In genomic region chr7:144489067-144489774, GRCm38 (mm10) we compare ENCODE assay signal across 13 mouse cellular contexts. TPM values are rescaled to one million over a fixed set of nuclear protein-coding genes. Genes with fewer than 3 reads are reported as not detected.
A peak's percentile ranks its signal among the peaks of the same experiment; 100 is the strongest.
DNase-seq lines count a peak whose midpoint lies in the region; ATAC-seq and TF ChIP-seq lines count a peak whose summit lies in the region.
"Had no signal": no experiment of that assay in that cellular context is flagged by ENCODE, and none has a peak within 500 bp of the region (broad histone marks: within the 10 kb centered on the region; RNA-seq: fewer than 3 reads in every experiment).

No protein-coding gene starts in this region.

- no peaks in the 10 kb centered on the region for H3K4me1 ChIP-seq in kidney, postnatal 0 days (replicated peaks; ENCODE audit: insufficient read depth, low read length)
- peaks cover 8% of the 10 kb centered on the region for H3K4me1 ChIP-seq in heart, adult 2 months (ENCODE audit: control insufficient read depth, insufficient read depth, low read length)
- H3K4me1 ChIP-seq in intestine, embryonic 16.5 days (ENCODE audit: control insufficient read depth, insufficient read depth, low read length) = no peaks in the 10 kb centered on the region
- no peaks in the 10 kb centered on the region for H3K4me1 ChIP-seq in midbrain, embryonic 16.5 days (ENCODE audit: control insufficient read depth, insufficient read depth, low read length)
- H3K4me1 ChIP-seq: limb, embryonic 10.5 days had no signal

- TF ChIP-seq EP300 in heart, adult 2 months (IDR thresholded peaks at IDR 0.05; ENCODE audit: insufficient read depth, low read depth, low read length) = 0 out of 2 replicates have a peak, but pooled peaks have one; percentile 4

- H3K4me2 ChIP-seq in kidney, postnatal 0 days (ENCODE audit: low read length) = no peak overlapping the region
- no peak overlapping the region for H3K4me2 ChIP-seq in intestine, embryonic 16.5 days (ENCODE audit: low read depth, low read length)
- no peak overlapping the region for H3K4me2 ChIP-seq in midbrain, embryonic 16.5 days (ENCODE audit: low read length)

- no peak overlapping the region for H3K9ac ChIP-seq in kidney, postnatal 0 days (ENCODE audit: low read depth, low read length)
- no peak overlapping the region for H3K9ac ChIP-seq in heart, adult 2 months (ENCODE audit: low read depth, low read length)
- H3K9ac ChIP-seq in intestine, embryonic 16.5 days (ENCODE audit: low read depth, low read length) = no peak overlapping the region
- no peak overlapping the region for H3K9ac ChIP-seq in midbrain, embryonic 16.5 days (ENCODE audit: low read depth, low read length)

- peaks cover 60% of the 10 kb centered on the region for H3K36me3 ChIP-seq in kidney, postnatal 0 days (ENCODE audit: insufficient read depth, low read length)
- peaks cover 5% of the 10 kb centered on the region; the same call in 1 of the 2 replicates for H3K36me3 ChIP-seq in heart, adult 2 months (ENCODE audit: control insufficient read depth, insufficient read depth, low read length)
- H3K36me3 ChIP-seq in intestine, embryonic 16.5 days (ENCODE audit: control insufficient read depth, insufficient read depth, low read length) = peaks cover 19% of the 10 kb centered on the region
- H3K36me3 ChIP-seq in midbrain, embryonic 16.5 days (ENCODE audit: control insufficient read depth, insufficient read depth, low read length) = peaks cover 49% of the 10 kb centered on the region

- intact Hi-C loops in heart, adult 2 months (cut with DNase I) = no loop called here

- H3K79me2 ChIP-seq in heart, adult 2 months (replicated peaks; ENCODE audit: control insufficient read depth, insufficient read depth, low read length) = no peaks in the 10 kb centered on the region

- no peak overlapping the region for H3K4me3 ChIP-seq in kidney, postnatal 0 days (replicated peaks; ENCODE audit: low read depth, low read length)
- no peak overlapping the region for H3K4me3 ChIP-seq in heart, adult 2 months
- no peak overlapping the region for H3K4me3 ChIP-seq in intestine, embryonic 16.5 days (ENCODE audit: low read length)
- H3K4me3 ChIP-seq in midbrain, embryonic 16.5 days (ENCODE audit: low read depth, low read length) = no peak overlapping the region
- H3K4me3 ChIP-seq: limb, embryonic 10.5 days had no signal

- WGBS in kidney, postnatal 0 days = 68% methylated on average over 6 of the region's 6 CpGs
- 25% methylated on average over 6 of the region's 6 CpGs for WGBS in heart, adult 2 months
- WGBS in intestine, embryonic 16.5 days = 80% methylated on average over 6 of the region's 6 CpGs
- 94% methylated on average over 6 of the region's 6 CpGs for WGBS in midbrain, embryonic 16.5 days

- no peak overlapping the region for H3K27ac ChIP-seq in kidney, postnatal 0 days
- peak overlapping the region; percentile 64 for H3K27ac ChIP-seq in heart, adult 2 months
- 0 out of 2 replicates have a peak overlapping the region, but pooled peaks have one; percentile 1 for H3K27ac ChIP-seq in intestine, embryonic 16.5 days (ENCODE audit: low read length)
- H3K27ac ChIP-seq in midbrain, embryonic 16.5 days (ENCODE audit: low read length) = no peak overlapping the region
- H3K27ac ChIP-seq: limb, embryonic 10.5 days had no signal

- no peak for ATAC-seq in kidney, postnatal 0 days (replicated peaks; ENCODE audit: low FRiP score, low read depth)
- ATAC-seq in intestine, embryonic 16.5 days = peak; percentile 55
- peak; percentile 42 for ATAC-seq in megakaryocyte-erythroid progenitor cell, adult 5-6 weeks (replicated peaks; ENCODE audit: low FRiP score, low TSS enrichment, poor library complexity, severe bottlenecking)
- ATAC-seq in midbrain, embryonic 16.5 days = no peak
- ATAC-seq: CD4-positive, CD25-positive, alpha-beta regulatory T cell, adult 4 months had no signal

- TF ChIP-seq CTCF in kidney, postnatal 0 days (IDR thresholded peaks at IDR 0.05; ENCODE audit: low read depth) = no peak
- no peak for TF ChIP-seq CTCF in heart, adult 2 months (IDR thresholded peaks at IDR 0.05)

- peak; percentile 6 for DNase-seq in kidney, postnatal 0 days (ENCODE audit: low spot score)
- no peak for DNase-seq in kidney, postnatal 25 days
- peak; percentile 29 to 60 for DNase-seq in heart, adult 2 months
- DNase-seq in urinary bladder, adult 18-20 months (ENCODE audit: low spot score in 2 of 2) = no peak
- no peak for DNase-seq in retina, embryonic 14.5 days (ENCODE audit: low spot score)
- DNase-seq: gastrocnemius, postnatal 10 days; kidney, adult 18-20 months; retina, postnatal 1 day had no signal

- H3K27me3 ChIP-seq in kidney, postnatal 0 days (ENCODE audit: insufficient read depth, low read length) = no peaks in the 10 kb centered on the region
- H3K27me3 ChIP-seq in heart, adult 2 months (ENCODE audit: control insufficient read depth, insufficient read depth, low read length) = no peaks in the 10 kb centered on the region
- no peaks in the 10 kb centered on the region for H3K27me3 ChIP-seq in intestine, embryonic 16.5 days (replicated peaks; ENCODE audit: control insufficient read depth, insufficient read depth, low read length)
- no peaks in the 10 kb centered on the region for H3K27me3 ChIP-seq in midbrain, embryonic 16.5 days (ENCODE audit: control insufficient read depth, insufficient read depth, low read depth, low read length)

- TF ChIP-seq POLR2A in heart, adult 2 months (IDR thresholded peaks at IDR 0.05; ENCODE audit: insufficient read depth, low read depth, low read length) = no peak

- H3K9me3 ChIP-seq in kidney, postnatal 0 days (replicated peaks; ENCODE audit: low read length) = no peaks in the 10 kb centered on the region
- H3K9me3 ChIP-seq in intestine, embryonic 16.5 days (ENCODE audit: control insufficient read depth, low read length) = no peaks in the 10 kb centered on the region
- H3K9me3 ChIP-seq in midbrain, embryonic 16.5 days (replicated peaks; ENCODE audit: control insufficient read depth, low read length, poor library complexity, severe bottlenecking) = no peaks in the 10 kb centered on the region
- H3K9me3 ChIP-seq: limb, embryonic 10.5 days had no signal

RNA-seq across cellular contexts. Expression of gene Cttn, which starts 18.4 kb away (rescaled TPM):
- 136 and 154 TPM in 2 replicates for polyA plus RNA-seq in kidney, postnatal 0 days (2015; fragmentation: Nextera tagmentation; extraction: Ambion mirVana)
- 10 to 100 TPM; 26.9 to 32.9 TPM for total RNA-seq in heart, adult 2 months (2021)
- polyA plus RNA-seq in heart, adult 2 months (2012; rRNA removed) = 33.9 and 41.1 TPM in 2 replicates
- polyA plus RNA-seq in intestine, embryonic 16.5 days (2015; fragmentation: Nextera tagmentation; extraction: Ambion mirVana) = 150 and 155 TPM in 2 replicates
- total RNA-seq in megakaryocyte-erythroid progenitor cell, adult 5-6 weeks (2014; fragmentation: Nextera tagmentation) = 23.5 and 23.7 TPM in 2 replicates
- 34.7 and 42.2 TPM in 2 replicates for total RNA-seq in megakaryocyte-erythroid progenitor cell, adult 5-6 weeks (2017)
- 190 and 195 TPM in 2 replicates for polyA plus RNA-seq in midbrain, embryonic 16.5 days (2015; fragmentation: Nextera tagmentation; extraction: Ambion mirVana)

Comparison
In these comparisons a context has a peak if more than half of its experiments do, and no peak if none do; other contexts are left out.
1. DNase-seq: peak in kidney, postnatal 0 days (single experiment) and heart, adult 2 months (2 of 2); none in kidney, postnatal 25 days (0 of 2), urinary bladder, adult 18-20 months (0 of 2) and retina, embryonic 14.5 days (single experiment).
2. ATAC-seq: peak in intestine, embryonic 16.5 days (single experiment) and megakaryocyte-erythroid progenitor cell, adult 5-6 weeks (single experiment); none in kidney, postnatal 0 days (single experiment) and midbrain, embryonic 16.5 days (single experiment).
3. H3K27ac ChIP-seq: peak in heart, adult 2 months (single experiment) and intestine, embryonic 16.5 days (single experiment); none in kidney, postnatal 0 days (single experiment) and midbrain, embryonic 16.5 days (single experiment).